Mouse (Mus musculus) midbrain, postnatal 0 days (tissue): Measurements from ENCODE around the gene Ewsr1. TPM values are rescaled to one million over a fixed set of nuclear protein-coding genes. Genes with fewer than 3 reads are reported as not detected.

Source experiments
- ATAC-seq: fragments of 200-750 bp; cut with Nextera tagmentation; 2 replicates; pipeline ENCODE4 v1.8.0; 2017; ENCODE audit warnings: moderate number of reproducible peaks, mild to moderate bottlenecking, moderate TSS enrichment, moderate library complexity; ENCODE audit not compliant: low FRiP score
- DNase-seq: peaks from one replicate; pipeline ENCODE4 v3.0.0-alpha.2; 2015; ENCODE audit warnings: low spot score
- H3K27ac ChIP-seq: fragments of 300-500 bp; sonication (generic); 2 replicates; pipeline ENCODE4 v1.5.1; 2014; ENCODE audit warnings: low read depth, mild to moderate bottlenecking, low read length, mixed read lengths
- H3K27me3 ChIP-seq: fragments of 300-500 bp; sonication (generic); 2 replicates; pipeline ENCODE4 v1.6.1; 2014; ENCODE audit warnings: low read length, control low read depth, mixed read lengths; ENCODE audit not compliant: insufficient read depth
- H3K36me3 ChIP-seq: fragments of 300-500 bp; sonication (generic); 2 replicates; pipeline ENCODE4 v1.6.1; 2014; ENCODE audit warnings: low read length, control low read depth, mixed read lengths; ENCODE audit not compliant: insufficient read depth
- H3K4me1 ChIP-seq: fragments of 300-500 bp; sonication (generic); 2 replicates; pipeline ENCODE4 v1.6.1; 2014; ENCODE audit warnings: mild to moderate bottlenecking, control low read depth, antibody characterized with exemption, low read length, mixed read lengths; ENCODE audit not compliant: insufficient read depth
- H3K4me2 ChIP-seq: fragments of 300-500 bp; sonication (generic); 2 replicates; pipeline ENCODE4 v1.6.1; 2014; ENCODE audit warnings: low read depth, mild to moderate bottlenecking, low read length, mixed read lengths; ENCODE audit not compliant: poor library complexity, severe bottlenecking
- H3K4me3 ChIP-seq: fragments of 300-500 bp; sonication (generic); 2 replicates; pipeline ENCODE4 v1.5.1; 2014; ENCODE audit warnings: low read depth, mild to moderate bottlenecking, low read length, moderate library complexity
- H3K9ac ChIP-seq: fragments of 300-500 bp; sonication (generic); replicated peaks from 2 replicates; pipeline ENCODE4 v1.6.1; 2014; ENCODE audit warnings: mild to moderate bottlenecking, low read length, moderate library complexity, mixed read lengths; ENCODE audit not compliant: poor library complexity, severe bottlenecking
- H3K9me3 ChIP-seq: fragments of 300-500 bp; sonication (generic); 2 replicates; pipeline ENCODE4 v1.6.1; 2016; ENCODE audit warnings: low read length, control low read depth
- CTCF ChIP-seq: IDR thresholded peaks from 2 replicates; pipeline ENCODE4 v1.5.1; 2016; ENCODE audit warnings: antibody characterized with exemption, mild to moderate bottlenecking
- WGBS: fragments of 180-500 bp; shearing (Covaris S2); extraction: QIAGEN DNeasy Blood & Tissue Kit; methylation state at CpG from one replicate; pipeline ENCODE4 v1.1.7; 2014; 5-methylcytosine and 5-hydroxymethylcytosine counted together
- polyA plus RNA-seq: library from polyadenylated mRNA; unstranded; fragments of >200 nt; fragmentation: Nextera tagmentation; extraction: Ambion mirVana; gene quantifications from 2 replicates; pipeline ENCODE4 v1.2.1, GENCODE M21; 2015
- total RNA-seq: library from RNA; depleted of rRNA; stranded (reverse); fragments of >200 nt; gene quantifications from 2 replicates; pipeline ENCODE4 v1.2.3, GENCODE M21; 2014; rRNA removed

Gene Ewsr1
- 315 and 338 TPM in 2 replicates for total RNA-seq
- 353 and 371 TPM in 2 replicates for polyA plus RNA-seq

- no peak for TF ChIP-seq CTCF
- Histone ChIP-seq H3K9me3 (no peaks in the 10 kb centered on the region), H3K27me3 (no peaks in the 10 kb centered on the region), H3K27ac (peak within 1 kb of the TSS; percentile 97), H3K36me3 (peaks cover 6% of the 10 kb centered on the region; the same call in 1 of the 2 replicates), H3K4me2 (peak within 1 kb of the TSS; percentile 86), H3K9ac (peak within 1 kb of the TSS; percentile 98), H3K4me1 (peaks cover 13% of the 10 kb centered on the region; the same call in 1 of the 2 replicates), H3K4me3 (peak within 1 kb of the TSS; percentile 99)
- ATAC-seq: peak; percentile 91
- under 1% methylated on average over 89 of the region's 92 CpGs for WGBS
- peak; percentile 97 for DNase-seq
These were observed at the start of gene Ewsr1, which contains the start of gene Rhbdd3 for GRCm38 (mm10) chr11:5098736-5099542. Gene Ewsr1 (minus strand): TSS chr11:5099266. Gene Rhbdd3 (plus strand): TSS chr11:5098926.

- ATAC-seq: no peak
- H3K36me3 ChIP-seq: no peaks in the 10 kb centered on the region
- DNase-seq: no peak
These were observed 46.5 kb upstream of the Ewsr1 start for GRCm38 (mm10) chr11:5145600-5145999.

GRCm38 (mm10) chr11:5141965-5142364, 42.9 kb upstream of the Ewsr1 start:
- no peak overlapping the region for H3K27ac ChIP-seq
- WGBS: 90% methylated on average over 2 of the region's 2 CpGs
- H3K4me3 ChIP-seq: no peak overlapping the region

More at GRCm38 (mm10) chr11:5145600-5145999, 46.5 kb upstream of the Ewsr1 start:
- H3K4me2 ChIP-seq: no peak overlapping the region
- no peaks in the 10 kb centered on the region for H3K27me3 ChIP-seq
- H3K9ac ChIP-seq: no peak overlapping the region
- 63% methylated on average over 3 of the region's 3 CpGs for WGBS
- H3K9me3 ChIP-seq: no peaks in the 10 kb centered on the region
- no peak for TF ChIP-seq CTCF
- H3K4me1 ChIP-seq: no peaks in the 10 kb centered on the region
- no peak overlapping the region for H3K27ac ChIP-seq
- no peak overlapping the region for H3K4me3 ChIP-seq

DNA sequence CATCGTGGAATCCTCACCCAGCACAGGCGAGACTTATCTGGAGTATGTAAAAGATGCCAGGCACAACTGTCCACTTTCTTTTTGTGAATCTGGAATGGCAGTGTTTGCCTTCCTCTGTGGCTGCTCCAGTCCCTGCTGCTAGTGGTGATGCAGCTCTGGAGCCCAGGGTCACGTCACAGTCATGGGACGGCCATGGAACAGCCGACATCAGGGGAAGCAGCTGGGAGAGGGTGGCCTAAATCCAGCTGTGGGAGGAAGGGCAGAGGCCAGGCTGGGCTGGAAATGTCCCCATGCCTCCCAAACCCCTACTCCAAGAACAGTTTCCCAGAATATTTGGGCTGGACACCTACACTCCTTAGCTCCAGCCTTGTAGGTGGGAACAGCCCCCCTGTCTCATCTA, 42.2 kb upstream of the Ewsr1 start:
- H3K27ac ChIP-seq: no peak overlapping the region
- DNase-seq: no peak

More at GRCm38 (mm10) chr11:5141965-5142364, 42.9 kb upstream of the Ewsr1 start:
- Histone ChIP-seq H3K9ac (no peak overlapping the region), H3K4me1 (no peaks in the 10 kb centered on the region), H3K36me3 (no peaks in the 10 kb centered on the region), H3K4me2 (no peak overlapping the region), H3K9me3 (no peaks in the 10 kb centered on the region), H3K27me3 (no peaks in the 10 kb centered on the region)
- no peak for TF ChIP-seq CTCF
- DNase-seq (no peak), ATAC-seq (no peak)

DNA sequence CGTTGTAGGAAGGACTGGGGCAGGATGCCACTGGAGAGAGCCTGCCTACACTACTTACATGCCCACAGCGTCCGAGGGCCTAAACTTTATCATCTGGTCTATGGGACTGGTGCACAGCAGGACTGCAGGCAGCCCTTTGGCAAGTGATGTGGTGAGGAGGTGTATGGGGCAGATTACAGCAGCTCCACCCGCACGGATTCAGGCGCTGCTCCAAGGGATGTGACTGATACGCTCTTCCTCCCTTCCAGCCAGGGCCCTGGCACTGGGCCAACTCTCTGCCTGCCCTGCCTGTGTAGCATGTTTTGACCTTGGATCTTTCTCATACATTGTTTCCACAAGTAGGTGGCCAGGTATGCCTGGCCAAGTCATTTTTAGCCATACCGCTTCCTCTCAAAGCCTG, 41.6 kb upstream of the Ewsr1 start:
- Histone ChIP-seq H3K27me3 (no peaks in the 10 kb centered on the region), H3K9ac (no peak overlapping the region), H3K9me3 (no peaks in the 10 kb centered on the region), H3K4me2 (no peak overlapping the region), H3K36me3 (no peaks in the 10 kb centered on the region), H3K27ac (no peak overlapping the region), H3K4me3 (no peak overlapping the region), H3K4me1 (no peaks in the 10 kb centered on the region)
- no peak for TF ChIP-seq CTCF
- 58% methylated on average over 8 of the region's 8 CpGs for WGBS
- DNase-seq (peak; percentile 47), ATAC-seq (no peak)

More for the DNA sequence above, 42.2 kb upstream of the Ewsr1 start:
- TF ChIP-seq CTCF: no peak
- no peak overlapping the region for H3K4me2 ChIP-seq
- no peaks in the 10 kb centered on the region for H3K9me3 ChIP-seq
- 92% methylated on average over 5 of the region's 5 CpGs for WGBS
- ATAC-seq: no peak
- no peaks in the 10 kb centered on the region for H3K4me1 ChIP-seq
- no peak overlapping the region for H3K4me3 ChIP-seq
- no peak overlapping the region for H3K9ac ChIP-seq
- H3K36me3 ChIP-seq: no peaks in the 10 kb centered on the region
- no peaks in the 10 kb centered on the region for H3K27me3 ChIP-seq

- no peak overlapping the region for H3K27ac ChIP-seq
- 86% methylated on average over 9 of the region's 9 CpGs for WGBS
- no peak for DNase-seq
- no peaks in the 10 kb centered on the region for H3K4me1 ChIP-seq
- TF ChIP-seq CTCF: no peak
- no peaks in the 10 kb centered on the region for H3K9me3 ChIP-seq
- H3K4me2 ChIP-seq: no peak overlapping the region
- no peak for ATAC-seq
- no peak overlapping the region for H3K9ac ChIP-seq
- no peaks in the 10 kb centered on the region for H3K36me3 ChIP-seq
- no peak overlapping the region for H3K4me3 ChIP-seq
- no peaks in the 10 kb centered on the region for H3K27me3 ChIP-seq
These were observed 40.3 kb upstream of the Ewsr1 start for GRCm38 (mm10) chr11:5139372-5139771.
